Mouse (Mus musculus) heart, embryonic 15.5 days (tissue): ENCODE measurements at regions not wholly inside any gene's neighbourhood (a gene's known extent, or its start where the extent isn't known, plus 50 kb on each side); places are given as distances from the start of the nearest gene placed in this dataset.

Experiments
- ATAC-seq: fragments of 200-750 bp; cut with Nextera tagmentation; replicated peaks from 2 replicates; pipeline ENCODE4 v1.8.0; 2017; ENCODE audit warnings: low read depth, moderate TSS enrichment; ENCODE audit not compliant: insufficient number of reproducible peaks, insufficient read depth, low FRiP score
- H3K27ac ChIP-seq: fragments of 300-500 bp; sonication (generic); 2 replicates; pipeline ENCODE4 v1.5.1; 2015; ENCODE audit warnings: mild to moderate bottlenecking, inconsistent platforms
- H3K27me3 ChIP-seq: fragments of 300-500 bp; sonication (generic); 2 replicates; pipeline ENCODE4 v1.6.1; 2015; ENCODE audit warnings: inconsistent platforms
- H3K36me3 ChIP-seq: fragments of 300-500 bp; sonication (generic); 2 replicates; pipeline ENCODE4 v1.6.1; 2015; ENCODE audit warnings: mild to moderate bottlenecking, inconsistent platforms
- H3K4me1 ChIP-seq: fragments of 300-500 bp; sonication (generic); replicated peaks from 2 replicates; pipeline ENCODE4 v1.6.1; 2015; ENCODE audit warnings: inconsistent platforms
- H3K4me2 ChIP-seq: fragments of 300-500 bp; sonication (generic); 2 replicates; pipeline ENCODE4 v1.6.1; 2015; ENCODE audit warnings: inconsistent platforms, mild to moderate bottlenecking, moderate library complexity
- H3K4me3 ChIP-seq: fragments of 300-500 bp; sonication (generic); 2 replicates; pipeline ENCODE4 v1.5.1; 2015; ENCODE audit warnings: mild to moderate bottlenecking, inconsistent platforms
- H3K9ac ChIP-seq: fragments of 300-500 bp; sonication (generic); 2 replicates; pipeline ENCODE4 v1.6.1; 2015; ENCODE audit warnings: mild to moderate bottlenecking, inconsistent platforms
- H3K9me3 ChIP-seq: fragments of 300-500 bp; sonication (generic); replicated peaks from 2 replicates; pipeline ENCODE4 v1.6.1; 2016; ENCODE audit warnings: inconsistent platforms
- WGBS: fragments of 180-500 bp; shearing (Covaris S2); methylation state at CpG from one replicate; pipeline ENCODE4 v1.1.7; 2015; ENCODE audit warnings: mixed read lengths; 5-methylcytosine and 5-hydroxymethylcytosine counted together

GRCm38 (mm10) chr10:97346949-97347348, 132.5 kb upstream of the Dcn start:
- H3K27ac ChIP-seq, result no peak overlapping the region
- no peaks in the 10 kb centered on the region for H3K4me1 ChIP-seq
- no peak for ATAC-seq
- H3K27me3 ChIP-seq, result no peaks in the 10 kb centered on the region
- H3K36me3 ChIP-seq, result no peaks in the 10 kb centered on the region
- no peaks in the 10 kb centered on the region for H3K9me3 ChIP-seq
- H3K4me2 ChIP-seq, result no peak overlapping the region
- 77% methylated on average over 2 of the region's 2 CpGs for WGBS
- no peak overlapping the region for H3K9ac ChIP-seq
- no peak overlapping the region for H3K4me3 ChIP-seq

- no peak overlapping the region for H3K4me2 ChIP-seq
- no peaks in the 10 kb centered on the region for H3K36me3 ChIP-seq
- no peaks in the 10 kb centered on the region for H3K27me3 ChIP-seq
- no peaks in the 10 kb centered on the region for H3K4me1 ChIP-seq
- no peak overlapping the region for H3K4me3 ChIP-seq
- no peak overlapping the region for H3K9ac ChIP-seq
- 73% methylated on average over 3 of the region's 3 CpGs for whole genome bisulfite sequencing
- H3K9me3 ChIP-seq, result no peaks in the 10 kb centered on the region
- no peak overlapping the region for H3K27ac ChIP-seq
- ATAC-seq, result no peak
Observed at GRCm38 (mm10) chr10:97368625-97369024, 110.8 kb upstream of the Dcn start.

DNA sequence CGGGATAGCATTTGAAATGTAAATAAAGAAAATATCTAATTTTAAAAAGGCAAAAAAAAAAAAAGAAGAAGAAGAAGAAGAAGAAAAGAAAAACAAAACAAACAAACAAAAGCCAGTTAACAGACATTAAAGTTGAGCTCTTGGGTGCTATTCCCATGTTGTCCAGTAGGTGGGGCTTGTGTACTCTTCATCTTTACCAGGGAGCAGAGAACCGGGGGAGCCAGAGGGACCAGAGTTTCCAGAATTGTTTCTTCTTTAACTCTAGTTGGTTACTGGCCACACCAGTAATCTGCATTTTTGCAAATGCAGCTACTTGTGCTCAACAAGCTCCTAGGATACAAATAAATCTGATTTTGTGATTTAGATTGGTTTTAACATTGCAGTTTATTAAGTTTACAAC, 103.6 kb upstream of the Dcn start:
- Histone ChIP-seq H3K9ac (no peak overlapping the region), H3K9me3 (no peaks in the 10 kb centered on the region), H3K4me2 (no peak overlapping the region), H3K4me1 (no peaks in the 10 kb centered on the region), H3K36me3 (no peaks in the 10 kb centered on the region), H3K27ac (no peak overlapping the region), H3K4me3 (no peak overlapping the region), H3K27me3 (no peaks in the 10 kb centered on the region)
- 6% methylated on average over 2 of the region's 2 CpGs for WGBS
- ATAC-seq, result no peak

DNA sequence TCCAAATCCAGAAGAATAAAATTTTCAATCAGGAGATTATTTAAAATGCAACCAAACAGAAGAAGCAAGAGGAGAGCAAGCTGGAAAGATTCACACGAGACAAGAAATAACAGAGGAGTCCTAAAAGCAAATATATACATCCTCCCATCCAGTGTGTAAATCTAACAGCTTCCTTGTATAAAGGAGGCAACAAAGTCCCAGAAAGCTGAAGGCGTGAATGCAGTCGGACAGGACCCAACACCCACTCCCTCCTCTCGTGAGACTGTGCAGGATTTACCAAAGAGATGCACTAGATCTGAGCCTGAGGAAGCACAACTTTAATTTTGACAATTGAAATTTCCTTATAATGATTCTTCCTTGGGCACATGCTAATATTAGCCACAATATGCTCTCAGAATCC, 103.0 kb upstream of the Dcn start:
- H3K27ac ChIP-seq, result peak overlapping the region; percentile 47
- WGBS, result 53% methylated on average over 4 of the region's 4 CpGs
- no peak overlapping the region for H3K4me3 ChIP-seq
- no peak overlapping the region for H3K9ac ChIP-seq
- H3K9me3 ChIP-seq, result no peaks in the 10 kb centered on the region
- no peak overlapping the region for H3K4me2 ChIP-seq
- no peak for ATAC-seq
- H3K4me1 ChIP-seq, result no peaks in the 10 kb centered on the region
- no peaks in the 10 kb centered on the region for H3K27me3 ChIP-seq
- no peaks in the 10 kb centered on the region for H3K36me3 ChIP-seq

DNA sequence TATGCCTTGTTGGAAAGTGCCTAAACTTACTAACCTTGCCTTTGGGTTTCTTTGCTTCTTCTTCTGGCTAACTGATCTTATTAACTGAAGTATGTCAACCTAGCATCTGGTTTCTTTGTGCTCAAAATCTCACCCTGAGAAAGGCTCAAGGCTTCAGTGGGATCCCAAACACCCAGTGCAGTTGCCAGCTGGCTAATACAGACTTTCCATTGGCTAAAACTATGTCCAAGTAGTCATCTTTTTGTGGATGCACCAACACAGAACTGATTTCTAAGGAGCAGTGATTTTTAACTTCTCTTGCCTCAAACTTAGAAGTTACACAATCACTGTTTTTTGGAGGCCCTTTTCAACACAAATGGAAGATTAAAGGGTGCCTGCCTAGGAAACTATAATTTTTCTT, 97.8 kb upstream of the Dcn start:
- Histone ChIP-seq H3K9ac (no peak overlapping the region), H3K4me1 (no peaks in the 10 kb centered on the region), H3K36me3 (no peaks in the 10 kb centered on the region), H3K27me3 (no peaks in the 10 kb centered on the region), H3K4me2 (no peak overlapping the region), H3K27ac (no peak overlapping the region), H3K9me3 (no peaks in the 10 kb centered on the region), H3K4me3 (no peak overlapping the region)
- ATAC-seq, result no peak

DNA sequence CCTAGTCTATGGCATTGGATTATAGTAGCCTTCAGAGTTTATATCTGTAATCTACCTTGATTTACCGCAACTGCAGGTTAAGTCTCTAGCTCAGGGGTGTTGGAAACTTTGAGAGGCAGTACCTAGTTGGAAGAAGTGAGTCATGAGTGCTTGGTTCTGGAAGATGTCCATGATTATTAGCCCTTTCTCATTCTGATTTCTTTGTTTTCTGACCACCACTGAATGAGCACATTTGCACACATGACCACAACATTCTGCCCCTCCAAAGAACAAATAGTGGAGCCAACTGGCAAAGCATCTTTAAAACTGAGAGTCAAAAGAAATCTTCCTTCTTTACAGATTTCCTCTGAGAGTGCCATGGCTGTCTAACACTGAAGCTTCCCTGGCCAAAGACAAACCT, 95.5 kb upstream of the Dcn start:
- Histone ChIP-seq H3K4me1 (no peaks in the 10 kb centered on the region), H3K27me3 (no peaks in the 10 kb centered on the region), H3K4me3 (no peak overlapping the region), H3K36me3 (no peaks in the 10 kb centered on the region), H3K9me3 (no peaks in the 10 kb centered on the region), H3K9ac (no peak overlapping the region), H3K4me2 (no peak overlapping the region), H3K27ac (no peak overlapping the region)
- ATAC-seq, result no peak
- 80% methylated on average over 1 of the region's 1 CpGs for WGBS

- Histone ChIP-seq H3K9ac (no peak overlapping the region), H3K27me3 (no peaks in the 10 kb centered on the region), H3K4me3 (no peak overlapping the region), H3K9me3 (no peaks in the 10 kb centered on the region), H3K4me2 (no peak overlapping the region), H3K4me1 (no peaks in the 10 kb centered on the region), H3K36me3 (no peaks in the 10 kb centered on the region), H3K27ac (no peak overlapping the region)
- WGBS, result 63% methylated on average over 3 of the region's 3 CpGs
- no peak for ATAC-seq
Observed at GRCm38 (mm10) chr10:97387196-97387876, 92.1 kb upstream of the Dcn start.

DNA sequence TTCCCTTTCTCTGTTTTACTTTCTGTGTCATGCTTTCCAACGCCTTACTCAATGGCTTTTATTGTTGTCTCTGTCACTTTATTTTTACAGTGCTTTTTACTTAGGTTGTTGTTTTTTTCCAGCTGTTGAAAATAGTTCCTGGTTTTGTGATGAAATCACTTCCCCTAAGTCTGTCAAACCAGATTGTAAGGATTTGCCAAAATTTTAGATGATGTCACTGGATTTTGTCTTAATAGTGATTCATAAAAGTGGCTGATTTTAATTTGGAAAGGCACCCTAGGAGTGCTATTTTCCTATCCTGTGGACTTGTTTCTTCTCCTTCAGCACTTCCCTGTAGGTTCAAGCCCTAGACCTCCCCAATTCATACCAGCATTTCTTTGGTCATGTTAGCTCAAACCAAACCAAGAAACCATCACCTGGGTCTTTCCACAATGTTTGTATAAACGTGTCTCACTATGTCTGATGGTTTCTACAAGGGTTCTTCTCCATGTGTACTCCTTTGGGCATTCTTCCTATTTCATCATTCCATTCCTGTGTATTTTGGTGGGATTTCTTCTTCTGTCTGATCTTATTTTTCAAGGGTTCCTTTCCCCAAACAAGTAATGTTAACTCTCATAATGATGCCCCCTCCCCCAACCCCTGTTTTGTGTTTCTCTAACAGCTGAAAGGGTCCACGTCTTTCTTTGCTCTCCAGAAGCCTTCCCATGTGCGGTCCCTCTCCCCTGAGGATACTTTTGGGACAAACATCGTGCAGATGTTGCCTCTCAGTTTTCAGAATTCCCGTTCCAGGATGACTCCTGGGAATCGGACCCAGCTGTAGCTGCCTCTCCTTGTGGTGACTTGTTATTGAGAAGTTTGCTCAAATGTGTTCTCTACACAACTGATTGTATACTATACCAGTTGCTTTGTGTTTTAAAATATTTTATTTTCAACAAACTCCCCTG, 89.5 kb upstream of the Dcn start:
- H3K4me2 ChIP-seq, result no peak overlapping the region
- WGBS, result 68% methylated on average over 7 of the region's 7 CpGs
- H3K27ac ChIP-seq, result 0 out of 2 replicates have a peak overlapping the region, but pooled peaks have one; percentile 4
- no peak overlapping the region for H3K4me3 ChIP-seq
- H3K36me3 ChIP-seq, result no peaks in the 10 kb centered on the region
- no peak for ATAC-seq
- no peak overlapping the region for H3K9ac ChIP-seq
- H3K9me3 ChIP-seq, result no peaks in the 10 kb centered on the region
- no peaks in the 10 kb centered on the region for H3K4me1 ChIP-seq
- no peaks in the 10 kb centered on the region for H3K27me3 ChIP-seq

DNA sequence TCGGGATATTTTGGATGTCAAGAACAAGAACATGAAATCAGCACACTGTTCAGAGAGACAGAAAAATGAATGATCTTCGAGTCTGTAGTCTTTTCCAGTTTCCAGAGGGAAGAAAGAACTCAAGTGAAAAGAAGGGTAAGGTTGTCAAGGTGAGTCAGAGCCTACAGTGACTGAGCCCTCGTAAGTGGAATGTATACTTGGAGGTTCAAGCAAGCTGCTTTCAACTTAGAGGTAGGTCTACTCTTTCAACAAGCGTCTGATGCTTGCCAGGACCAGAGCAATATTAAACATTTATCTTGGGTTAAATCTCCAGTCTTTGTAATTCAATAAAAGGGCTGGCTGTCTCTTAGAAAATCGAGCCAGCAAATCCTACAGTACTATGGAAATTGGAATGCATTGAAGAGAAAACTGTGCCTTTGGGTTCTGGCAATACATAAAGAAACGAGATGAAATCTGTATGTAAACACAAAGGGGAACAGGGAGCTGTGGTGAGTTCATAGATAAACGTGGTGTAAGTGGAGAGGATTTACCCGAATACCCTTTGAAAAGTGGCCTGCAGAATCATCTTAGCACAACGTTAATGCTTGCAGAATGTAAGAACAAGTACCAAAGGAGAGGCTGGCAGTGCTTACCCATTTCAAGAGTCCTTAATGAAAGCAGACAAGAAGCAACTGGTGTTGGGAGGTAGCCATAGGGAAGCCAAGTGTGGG, 82.2 kb upstream of the Dcn start:
- no peaks in the 10 kb centered on the region for H3K27me3 ChIP-seq
- no peak overlapping the region for H3K9ac ChIP-seq
- no peaks in the 10 kb centered on the region for H3K9me3 ChIP-seq
- peak; percentile 18; the same call in 1 of the 2 replicates for ATAC-seq
- H3K36me3 ChIP-seq, result no peaks in the 10 kb centered on the region
- H3K4me3 ChIP-seq, result no peak overlapping the region
- H3K4me2 ChIP-seq, result no peak overlapping the region
- no peak overlapping the region for H3K27ac ChIP-seq
- H3K4me1 ChIP-seq, result no peaks in the 10 kb centered on the region
- WGBS, result 48% methylated on average over 9 of the region's 9 CpGs

GRCm38 (mm10) chr10:97397896-97398295, 81.5 kb upstream of the Dcn start:
- no peaks in the 10 kb centered on the region for H3K9me3 ChIP-seq
- no peak overlapping the region for H3K4me3 ChIP-seq
- no peaks in the 10 kb centered on the region for H3K4me1 ChIP-seq
- no peaks in the 10 kb centered on the region for H3K27me3 ChIP-seq
- H3K27ac ChIP-seq, result no peak overlapping the region
- WGBS, result 60% methylated on average over 2 of the region's 2 CpGs
- H3K9ac ChIP-seq, result no peak overlapping the region
- ATAC-seq, result no peak
- H3K36me3 ChIP-seq, result no peaks in the 10 kb centered on the region
- H3K4me2 ChIP-seq, result no peak overlapping the region

GRCm38 (mm10) chr10:97402524-97402923, 76.9 kb upstream of the Dcn start:
- Histone ChIP-seq H3K4me1 (no peaks in the 10 kb centered on the region), H3K9me3 (no peaks in the 10 kb centered on the region), H3K4me3 (no peak overlapping the region), H3K27me3 (no peaks in the 10 kb centered on the region), H3K36me3 (no peaks in the 10 kb centered on the region), H3K4me2 (no peak overlapping the region), H3K27ac (no peak overlapping the region), H3K9ac (no peak overlapping the region)
- ATAC-seq, result no peak
- WGBS, result 84% methylated on average over 2 of the region's 2 CpGs
